Mouse (Mus musculus) frontal cortex, adult 2 months (tissue): ENCODE measurements at regions not wholly inside any gene's neighbourhood (a gene's known extent, or its start where the extent isn't known, plus 50 kb on each side); places are given as distances from the start of the nearest gene placed in this dataset.

Experiments used
- DNase-seq, 2 experiments: peaks; one replicate each; pipeline ENCODE4 v3.0.0; 2022; ENCODE audit warnings: low spot score in 1 of 2; ENCODE audit errors: extremely low spot score in 1 of 2

DNA sequence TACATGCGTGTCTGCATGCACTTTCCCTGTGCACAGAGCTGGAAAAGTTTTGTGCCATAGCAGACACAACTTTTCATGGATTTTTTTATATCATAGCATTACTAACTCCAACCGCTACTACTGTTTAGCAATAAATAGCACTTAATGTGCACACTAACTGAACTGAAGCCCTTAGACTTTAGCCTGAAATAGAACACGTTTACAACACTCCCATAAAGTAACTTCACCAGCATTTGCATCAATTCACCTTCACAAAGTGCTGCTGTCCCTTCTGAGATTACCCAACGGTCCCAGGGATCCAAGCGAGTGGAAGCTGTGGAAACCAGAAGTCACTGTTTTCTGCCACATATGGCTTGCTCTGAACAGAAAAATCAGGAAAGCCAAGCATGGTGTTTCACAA lies 161.9 kb upstream of the Smim15 start:
- DNase-seq: no peak

DNA sequence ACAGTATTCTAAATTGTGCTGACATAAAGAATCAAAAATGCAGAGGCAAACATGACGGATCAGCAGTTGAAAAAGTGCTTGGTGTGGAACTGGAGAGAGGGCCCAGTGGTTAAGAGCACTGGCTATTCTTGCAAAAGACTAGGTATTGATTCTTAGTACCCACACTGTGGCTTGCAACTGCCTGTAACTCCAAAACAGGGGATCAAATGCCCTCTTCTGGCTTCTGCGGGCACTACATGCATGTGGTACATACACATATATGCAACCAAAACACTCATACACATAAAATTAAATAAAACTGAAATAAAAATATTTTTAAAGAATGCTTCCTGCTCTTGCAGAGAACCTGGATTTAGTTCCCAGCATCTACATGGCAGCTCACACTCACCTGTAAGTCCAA lies 163.7 kb upstream of the Smim15 start:
- no peak for DNase-seq

DNA sequence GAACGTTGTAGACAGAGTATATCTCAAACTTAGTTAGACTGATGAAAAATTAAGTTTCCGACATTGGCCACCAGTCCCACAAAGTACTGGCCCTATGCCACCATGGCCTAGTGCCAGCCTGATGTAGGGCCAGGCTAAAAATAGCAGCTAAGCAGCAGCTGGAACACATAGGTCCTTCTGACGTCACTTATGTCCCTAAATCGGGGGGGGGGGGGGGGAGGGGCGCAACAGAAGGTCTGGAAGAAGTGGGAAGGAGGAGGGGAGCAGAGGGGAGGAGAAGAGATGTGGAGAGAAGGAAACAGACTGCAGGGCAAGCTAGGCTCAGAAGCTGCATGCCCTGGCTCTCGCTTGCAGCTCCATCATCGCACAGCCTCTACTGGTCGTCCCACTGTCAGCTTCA lies 164.7 kb upstream of the Smim15 start:
- no peak for DNase-seq

DNA sequence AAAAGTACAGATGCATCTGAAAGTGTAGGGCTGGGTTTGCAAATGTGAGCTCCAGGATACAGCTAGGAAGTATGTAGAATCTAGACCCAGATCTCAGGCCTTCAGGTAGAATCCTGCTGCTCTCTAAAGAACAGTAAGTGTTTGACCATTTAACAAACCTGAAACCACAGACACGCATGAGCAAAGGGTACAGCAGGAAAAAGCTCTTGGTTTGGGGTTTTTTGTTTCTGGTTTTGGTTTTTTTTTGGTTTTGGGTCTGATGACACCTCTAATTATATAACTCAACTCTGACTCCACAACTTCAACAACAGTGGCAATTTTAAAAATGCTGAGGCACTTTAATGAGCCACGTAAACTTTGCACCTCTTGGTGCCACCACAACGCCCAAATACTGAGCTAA lies 165.3 kb upstream of the Smim15 start:
- no peak for DNase-seq

DNA sequence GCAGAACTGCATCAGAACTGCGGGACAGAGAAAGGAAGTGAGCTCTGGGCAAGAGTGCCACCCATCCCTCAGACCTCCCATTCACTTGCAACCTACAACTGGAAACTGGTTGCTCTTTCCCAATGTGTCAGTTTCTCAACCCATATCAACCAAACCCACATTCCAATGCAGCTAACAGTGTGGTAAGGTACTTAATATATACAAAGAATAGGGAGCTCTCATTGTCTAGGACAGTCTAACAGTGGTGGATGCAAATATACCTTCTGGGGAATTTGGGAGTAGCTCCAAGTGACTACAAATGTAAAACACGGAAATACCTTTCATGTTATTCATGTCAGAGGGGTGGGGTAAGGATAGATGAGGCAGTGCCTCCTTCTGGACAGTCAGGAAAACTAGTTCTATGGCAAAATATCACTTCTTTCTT lies 171.0 kb upstream of the Smim15 start:
- no peak for DNase-seq

DNA sequence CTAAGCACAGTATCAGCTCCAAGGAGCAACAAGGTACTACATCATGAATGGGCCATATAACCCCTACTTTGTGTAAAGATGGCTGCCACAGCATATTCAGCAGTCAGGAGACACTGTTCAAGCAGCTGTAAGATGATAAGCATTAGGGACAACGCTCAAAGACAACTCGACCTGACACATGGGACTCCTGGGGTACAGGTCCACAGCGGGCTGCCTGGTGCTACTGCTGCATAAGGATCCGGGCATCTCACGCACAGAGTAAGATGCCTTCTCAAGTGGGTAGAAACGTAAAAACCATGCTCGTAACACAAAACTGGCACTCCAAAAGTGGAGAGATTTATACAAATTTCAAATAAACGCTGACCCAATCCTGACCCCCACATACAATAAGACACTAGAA lies 171.7 kb upstream of the Smim15 start:
- no peak for DNase-seq

DNA sequence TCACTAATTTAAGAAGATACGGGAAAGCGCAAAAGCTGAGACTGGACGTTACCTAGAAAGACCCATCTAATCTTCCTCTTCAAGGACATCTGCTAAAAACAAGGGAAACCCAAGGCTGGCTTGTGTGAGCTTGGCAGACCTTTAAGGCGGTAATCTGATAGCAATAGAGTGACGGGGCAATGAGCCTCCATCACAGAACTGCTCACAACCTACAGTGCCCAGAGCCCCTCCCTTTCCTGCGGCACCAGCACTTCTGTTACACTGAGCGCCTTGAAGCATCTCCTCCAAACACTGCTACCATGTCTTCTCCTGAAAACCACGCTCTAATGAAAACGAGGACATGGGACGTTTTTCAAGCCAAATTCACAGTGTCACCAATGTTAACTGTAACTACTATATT lies 172.1 kb upstream of the Smim15 start:
- DNase-seq: no peak

DNA sequence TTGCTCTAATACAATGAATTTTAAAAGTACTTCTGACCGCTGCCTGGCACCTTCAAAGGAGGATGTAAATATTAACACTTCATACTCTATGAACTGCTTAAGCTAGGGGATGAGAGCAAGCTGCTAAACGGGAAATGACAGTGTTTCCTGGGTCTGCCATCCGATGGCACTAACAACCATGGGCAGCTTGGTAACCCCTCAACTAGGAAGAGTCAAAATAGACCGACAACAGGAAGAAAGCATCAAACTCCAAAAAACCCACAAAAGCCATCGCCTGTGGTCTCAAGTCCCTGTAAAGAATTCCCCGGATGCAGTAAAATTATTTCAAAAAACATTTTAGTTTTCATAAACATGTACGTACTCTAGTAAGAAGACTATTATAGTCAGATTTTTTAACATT lies 175.3 kb upstream of the Smim15 start:
- no peak for DNase-seq

DNA sequence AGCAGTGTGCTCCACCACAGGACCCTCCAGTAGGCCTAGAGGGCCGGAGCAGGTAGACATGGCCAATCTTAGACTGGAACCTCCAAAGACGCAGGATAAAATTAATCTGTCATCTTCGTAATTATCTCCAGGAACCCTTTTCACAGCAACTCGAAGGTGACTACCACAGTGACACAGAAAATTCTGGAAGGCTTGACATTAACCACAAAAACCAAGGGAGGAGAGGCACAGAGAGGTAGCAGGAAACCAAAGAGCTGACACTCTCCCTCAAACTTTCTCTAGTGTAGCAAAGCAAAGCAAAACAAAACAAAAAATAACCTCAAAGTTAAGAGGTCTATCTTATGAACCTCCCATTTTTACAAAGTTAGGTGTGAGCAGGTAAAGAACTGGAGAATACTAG lies 177.4 kb upstream of the Smim15 start:
- DNase-seq: no peak

DNA sequence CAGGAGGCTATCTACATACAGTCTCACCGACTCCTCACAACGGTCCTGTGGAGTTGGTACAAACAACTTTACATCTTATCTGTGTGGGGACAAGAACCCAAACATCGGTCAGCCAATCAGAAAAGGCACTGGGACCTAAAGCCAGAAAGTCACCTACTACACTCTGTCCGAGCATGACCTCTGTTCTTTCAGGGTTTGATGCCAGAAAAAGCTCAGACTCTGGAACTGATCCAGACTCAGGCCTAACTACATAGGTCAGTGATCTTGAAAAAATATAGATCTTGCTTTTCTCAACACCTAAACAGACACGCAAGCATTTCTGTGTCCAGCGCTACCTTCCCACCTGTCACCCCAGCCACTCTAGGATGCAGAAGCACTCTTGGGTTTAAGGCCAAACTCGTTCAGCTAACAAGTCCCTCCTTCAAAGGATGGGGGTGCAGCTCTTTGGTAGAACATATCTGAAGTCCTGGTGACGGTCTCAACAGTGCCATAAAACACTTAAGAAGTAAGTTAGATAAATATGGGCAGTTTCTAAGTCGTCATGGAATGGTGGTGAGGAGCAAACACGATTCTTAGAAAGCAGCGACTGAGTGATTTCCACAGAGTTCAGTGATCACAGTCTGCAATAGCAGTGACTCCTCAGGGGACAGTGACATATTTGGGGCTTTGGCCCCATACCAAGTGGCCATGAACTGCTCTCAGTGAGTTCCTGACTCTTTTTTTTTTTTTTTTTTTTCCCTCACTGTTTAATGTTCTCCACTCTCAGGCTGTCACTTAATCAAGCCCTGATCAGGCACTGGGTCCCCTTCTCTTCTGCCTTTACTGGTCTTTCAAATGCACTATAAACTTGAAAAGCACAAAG lies 181.2 kb upstream of the Smim15 start:
- no peak for DNase-seq

DNA sequence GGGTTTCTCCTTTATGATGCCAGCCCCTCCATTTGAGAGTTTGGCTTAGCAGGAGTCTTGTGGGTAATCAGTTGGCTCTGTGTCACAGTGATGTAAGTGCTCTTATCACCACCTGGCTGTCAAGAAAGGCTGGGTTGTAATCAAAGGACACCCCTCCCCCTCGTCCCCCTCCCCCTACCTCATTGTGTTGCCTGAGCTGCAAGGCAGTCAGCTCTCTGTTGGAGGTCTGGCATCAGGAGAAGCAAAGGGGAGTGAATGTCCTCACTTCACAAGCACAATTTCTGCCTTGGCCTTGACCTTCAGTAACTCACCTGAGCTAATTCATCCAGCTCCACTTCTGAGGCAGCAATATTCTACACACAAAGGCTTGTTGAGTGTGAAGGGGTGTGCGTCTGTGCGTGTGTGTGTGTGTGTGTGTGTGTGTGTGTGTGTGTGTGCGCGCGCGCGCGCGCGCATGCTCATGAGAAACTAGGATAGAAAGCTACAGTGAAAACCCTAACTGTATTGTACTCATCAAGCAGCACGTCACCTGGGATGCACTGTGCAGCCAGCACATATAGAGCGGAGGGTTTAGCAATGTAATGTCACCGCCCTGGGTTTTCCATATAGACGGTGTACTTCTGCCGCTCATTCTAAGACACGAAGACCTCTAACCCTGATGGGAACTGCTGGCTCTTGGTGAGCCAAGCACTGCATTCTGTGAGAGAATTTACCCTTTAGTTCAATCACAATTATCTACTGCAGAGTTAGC lies 182.7 kb upstream of the Smim15 start:
- no peak for DNase-seq

DNA sequence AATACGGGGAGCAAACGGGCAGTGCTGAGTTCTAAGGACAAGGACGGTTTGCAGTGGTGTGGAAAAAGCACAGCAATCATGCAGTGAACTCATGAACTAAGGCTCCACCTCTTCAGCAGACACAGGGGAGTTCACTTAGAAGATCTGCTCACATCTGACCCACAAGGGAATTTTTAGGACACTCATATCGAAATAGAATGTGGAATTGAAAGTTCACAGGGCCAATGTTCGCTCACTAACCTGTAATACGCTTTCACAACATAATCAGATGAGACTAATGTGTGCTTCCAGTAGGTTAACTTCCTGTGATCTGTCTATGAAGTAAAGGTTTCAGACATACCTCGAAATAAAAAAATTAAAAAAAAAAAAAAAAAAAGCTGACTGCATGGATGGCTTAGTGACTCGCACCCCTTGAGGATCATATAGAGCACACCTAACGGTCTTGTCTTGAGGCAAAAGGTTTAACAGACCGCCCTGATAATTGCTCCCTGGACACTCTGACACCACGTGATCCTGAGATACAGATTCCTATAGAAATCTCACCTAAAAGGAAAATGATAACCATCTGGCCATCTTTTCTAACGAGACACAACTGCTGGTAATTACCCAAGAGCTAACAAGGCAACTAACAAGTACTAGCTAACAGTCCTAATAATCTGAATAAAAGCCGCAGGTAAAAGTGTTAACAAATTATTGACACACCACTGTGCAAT lies 187.0 kb upstream of the Smim15 start:
- no peak for DNase-seq

DNA sequence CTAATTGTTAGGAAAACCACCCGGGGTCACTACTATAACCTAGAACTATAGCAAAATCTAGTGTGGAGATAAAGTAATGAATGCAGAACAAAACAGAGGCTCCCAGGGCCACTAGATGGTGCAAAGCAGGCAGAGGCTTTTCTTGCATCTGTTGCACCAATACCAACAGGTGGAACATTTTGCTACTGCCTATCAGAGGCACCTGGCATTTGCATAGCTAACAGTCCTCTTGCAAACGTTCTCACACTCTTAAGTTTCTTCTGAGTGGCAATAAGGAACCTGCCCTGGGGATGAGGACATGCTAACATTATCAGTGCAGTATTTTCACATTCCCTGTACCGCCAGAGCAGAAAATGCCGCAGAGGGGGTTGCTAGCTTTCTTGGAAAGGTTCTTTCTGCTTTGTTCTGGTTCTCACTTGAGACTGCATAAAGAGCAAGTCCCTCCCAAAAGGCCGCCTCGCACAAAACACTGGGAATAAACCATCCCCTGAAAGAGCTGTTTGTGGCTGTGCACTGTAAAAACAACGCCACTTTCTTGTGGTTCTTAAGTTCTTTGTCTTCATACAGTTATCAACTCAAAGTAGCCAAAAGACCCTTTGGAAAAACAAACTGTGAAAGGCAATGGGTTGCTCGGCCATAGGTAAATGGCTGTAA lies 193.2 kb upstream of the Smim15 start:
- DNase-seq: no peak

DNA sequence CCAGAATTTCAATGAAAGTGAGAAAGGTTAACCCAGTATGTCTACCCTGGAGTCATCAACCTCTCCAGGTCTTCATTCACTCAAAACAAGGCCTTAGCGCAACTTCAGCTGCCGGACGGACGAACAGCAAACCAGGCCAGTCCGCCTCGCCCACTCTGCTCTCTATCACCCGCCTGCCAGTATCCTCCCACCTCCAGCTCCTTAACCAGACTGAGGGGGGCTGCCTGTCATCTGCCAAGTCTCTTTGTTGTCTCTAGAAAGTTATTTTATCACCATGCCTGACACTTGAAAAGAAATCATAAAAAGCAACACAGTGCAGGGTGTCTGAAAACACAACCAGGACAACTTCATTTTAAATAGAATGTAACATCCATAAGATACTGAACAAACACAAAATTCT lies 195.4 kb upstream of the Smim15 start:
- DNase-seq: peak in 1 of 2 experiments; percentile 35

DNA sequence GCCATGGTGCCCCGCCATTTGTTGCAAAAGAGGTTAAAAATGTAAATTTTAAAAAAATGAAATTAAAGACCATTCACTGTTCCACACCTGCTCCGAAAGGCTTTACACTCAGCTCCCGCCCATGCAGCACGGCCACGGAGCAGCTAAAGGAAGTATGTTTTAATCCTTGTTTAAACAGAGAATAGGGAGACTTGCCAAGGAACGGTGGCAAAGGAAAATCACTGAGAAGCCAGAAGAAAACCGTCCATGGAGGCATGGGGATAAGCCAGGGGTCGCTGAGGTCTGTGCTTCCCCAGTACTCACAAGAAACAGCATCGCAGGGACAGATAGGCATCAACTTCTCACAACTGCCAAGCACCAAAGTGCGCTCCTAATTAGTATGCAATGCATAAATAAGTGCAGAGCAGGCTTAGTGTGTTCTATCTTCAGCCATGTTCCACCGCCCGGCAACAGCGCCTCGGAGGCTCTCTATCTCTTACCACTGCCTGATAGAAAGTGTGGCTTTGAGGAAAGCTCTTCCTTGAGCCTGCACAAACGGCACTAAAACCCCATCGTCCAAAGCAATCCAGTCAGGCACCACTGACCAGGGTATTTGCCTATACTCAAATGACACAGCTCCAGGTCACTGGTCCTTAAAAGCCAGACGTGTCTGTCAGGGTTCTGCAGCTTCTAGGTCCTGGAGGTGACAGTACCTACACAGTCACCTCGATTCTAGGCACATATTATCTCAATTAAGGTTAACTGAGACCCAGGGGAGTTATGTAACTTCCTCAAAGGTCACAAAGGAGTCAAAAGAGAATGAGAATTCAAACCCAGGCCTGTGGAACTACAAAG lies 196.8 kb upstream of the Smim15 start:
- DNase-seq: peak in 1 of 2 experiments; percentile 46

DNA sequence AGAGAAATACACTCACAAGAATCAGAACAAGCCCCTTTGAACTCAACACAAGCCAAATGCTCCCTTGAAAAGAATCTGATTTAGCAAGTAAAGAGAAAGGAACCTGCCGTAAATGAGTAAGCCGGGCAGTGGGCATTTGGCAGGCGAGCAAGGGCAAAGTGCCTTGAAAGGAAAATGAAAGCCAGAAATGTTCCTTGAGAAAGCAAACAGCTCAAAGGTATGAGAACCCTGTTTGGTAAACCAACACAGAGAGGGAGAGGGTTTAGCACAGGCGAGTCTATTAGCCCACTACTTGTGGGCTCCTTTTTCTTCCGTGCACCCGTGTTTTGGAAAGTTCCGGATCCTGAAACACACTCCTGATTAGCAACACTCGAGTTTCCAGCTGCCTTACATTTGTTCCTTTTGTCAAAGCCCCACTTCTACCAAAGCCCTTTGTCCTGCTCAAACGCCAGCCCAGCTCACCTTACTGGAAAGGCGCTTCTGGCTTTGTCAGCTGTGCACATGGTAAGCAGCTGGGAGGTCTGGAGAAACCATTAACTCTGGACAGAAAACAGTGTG lies 197.5 kb upstream of the Smim15 start:
- DNase-seq: peak in 1 of 2 experiments; percentile 34

DNA sequence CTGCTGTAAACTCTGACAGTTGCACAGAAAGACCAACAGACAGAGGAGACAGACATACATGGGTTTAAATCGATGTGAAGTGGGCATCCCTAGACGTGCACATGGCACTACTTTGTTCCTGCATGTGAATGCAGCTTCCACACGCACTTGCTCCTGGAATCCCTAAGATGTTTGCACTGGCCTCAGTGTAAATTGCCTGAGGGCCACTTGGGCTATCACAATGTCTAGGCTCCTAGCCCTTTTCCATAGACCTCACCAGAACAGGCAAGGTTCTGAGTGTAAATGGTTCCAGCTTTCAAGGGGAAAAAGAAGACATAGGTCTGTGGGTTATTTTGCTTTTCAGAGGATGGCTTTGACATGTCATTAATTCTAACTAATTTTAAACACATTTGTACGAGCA lies 198.4 kb upstream of the Smim15 start:
- DNase-seq: no peak

DNA sequence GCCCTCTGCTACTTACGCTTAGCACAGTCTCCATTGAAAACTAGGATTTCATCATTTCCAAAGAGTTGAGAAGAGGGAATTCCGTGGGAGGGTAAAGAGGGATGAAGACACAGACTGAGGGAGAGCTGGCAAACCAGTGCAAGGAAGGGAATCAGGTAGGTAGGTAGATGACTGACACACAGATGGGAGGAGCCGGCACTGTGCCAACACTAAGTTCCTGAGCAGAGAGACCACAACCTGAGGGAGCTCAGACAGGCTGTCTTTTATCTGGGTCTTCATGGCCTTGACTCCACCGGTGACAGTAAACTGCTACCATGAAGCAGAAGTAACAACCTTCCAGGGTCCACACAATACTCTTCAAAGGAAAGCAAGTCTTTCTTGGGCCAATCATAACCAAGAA lies 200.2 kb upstream of the Smim15 start:
- no peak for DNase-seq

DNA sequence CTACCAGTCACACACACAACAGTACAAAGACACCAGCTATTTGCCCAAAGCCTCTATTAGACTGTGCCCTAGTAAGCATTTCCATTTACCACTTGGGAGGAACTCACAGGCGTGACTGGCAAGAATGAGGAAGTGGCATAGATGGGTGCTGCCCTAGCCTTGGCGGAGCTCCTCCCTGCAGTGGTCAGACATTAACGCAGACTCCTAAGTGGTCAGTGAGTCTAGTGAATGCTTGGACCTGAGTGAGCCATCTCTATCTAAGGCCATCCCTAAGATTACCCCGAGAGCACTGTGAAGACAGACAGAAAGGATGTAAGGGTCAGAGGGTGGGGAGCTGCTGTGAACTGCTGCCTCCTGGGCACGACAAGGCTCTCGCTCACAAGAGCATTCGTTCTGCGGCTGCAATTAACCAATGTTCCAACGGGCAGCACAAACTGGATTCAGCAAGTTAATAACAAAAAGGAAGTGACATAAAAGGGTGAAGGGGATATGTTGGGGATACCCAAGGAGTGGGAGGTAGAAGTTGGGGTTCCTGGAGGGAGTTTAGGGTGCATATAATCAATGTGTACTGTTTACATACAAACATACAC lies 206.0 kb upstream of the Smim15 start:
- no peak for DNase-seq
